10 mouse cellular contexts compared by ENCODE assay signal in the genomic region with DNA sequence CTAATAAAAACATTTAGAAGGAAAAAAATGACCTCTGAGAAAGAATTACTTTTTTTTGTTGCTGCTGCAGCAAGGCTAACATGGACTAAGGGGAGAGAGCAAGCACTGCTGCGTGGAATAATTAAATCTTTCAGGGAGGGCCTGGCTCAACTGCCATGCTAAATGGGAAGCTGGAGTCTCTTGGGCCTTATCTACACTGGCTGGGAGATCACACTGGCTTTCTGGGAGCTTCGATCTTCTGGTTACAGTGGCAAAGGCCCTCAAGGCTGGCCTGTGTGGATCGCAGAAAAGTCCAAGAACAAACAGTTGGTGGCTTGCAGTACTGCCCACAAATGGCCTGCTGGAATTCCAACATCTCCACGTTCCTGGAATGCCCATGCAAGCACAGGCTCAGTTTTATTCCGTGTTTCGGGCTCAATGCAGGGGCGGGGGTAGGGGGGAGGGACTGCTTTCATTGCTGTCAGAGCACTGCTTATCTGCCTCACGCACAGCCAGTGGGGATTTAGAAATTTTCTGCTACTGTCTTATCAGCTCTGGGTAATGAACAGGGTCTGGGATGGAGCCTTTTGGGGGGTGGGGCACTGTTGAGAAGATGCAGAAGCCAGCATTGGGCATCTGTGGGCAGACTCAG.
DNase-seq lines count a peak whose midpoint lies in the region; ATAC-seq and TF ChIP-seq lines count a peak whose summit lies in the region.
"Had no signal": no experiment of that assay in that cellular context is flagged by ENCODE, and none has a peak within 500 bp of the region (broad histone marks: within the 10 kb centered on the region; RNA-seq: fewer than 3 reads in every experiment).

No protein-coding gene starts in this region.

- no peaks in the 10 kb centered on the region for H3K9me3 ChIP-seq in intestine, embryonic 15.5 days
- no peaks in the 10 kb centered on the region for H3K9me3 ChIP-seq in intestine, postnatal 0 days (ENCODE audit: control insufficient read depth)
- H3K9me3 ChIP-seq in embryonic facial prominence, embryonic 10.5 days, result no peaks in the 10 kb centered on the region
- no peaks in the 10 kb centered on the region for H3K9me3 ChIP-seq in hindbrain, embryonic 12.5 days (replicated peaks)
- H3K9me3 ChIP-seq in midbrain, embryonic 16.5 days (replicated peaks; ENCODE audit: control insufficient read depth, low read length, poor library complexity, severe bottlenecking), result no peaks in the 10 kb centered on the region

- H3K9ac ChIP-seq in intestine, embryonic 15.5 days, result no peak overlapping the region
- H3K9ac ChIP-seq in intestine, postnatal 0 days (ENCODE audit: low read depth, low read length), result no peak overlapping the region
- no peak overlapping the region for H3K9ac ChIP-seq in hindbrain, embryonic 12.5 days
- H3K9ac ChIP-seq in midbrain, embryonic 16.5 days (ENCODE audit: low read depth, low read length), result no peak overlapping the region

- peaks cover 34% of the 10 kb centered on the region for H3K4me1 ChIP-seq in intestine, embryonic 15.5 days (replicated peaks)
- H3K4me1 ChIP-seq in intestine, postnatal 0 days (replicated peaks; ENCODE audit: control insufficient read depth, insufficient read depth, low read length), result no peaks in the 10 kb centered on the region; the same call in 1 of the 2 replicates
- H3K4me1 ChIP-seq in embryonic facial prominence, embryonic 10.5 days, result peaks cover 84% of the 10 kb centered on the region
- peaks cover 82% of the 10 kb centered on the region for H3K4me1 ChIP-seq in hindbrain, embryonic 12.5 days
- H3K4me1 ChIP-seq in midbrain, embryonic 16.5 days (ENCODE audit: control insufficient read depth, insufficient read depth, low read length), result peaks cover 57% of the 10 kb centered on the region

- 35% methylated on average over 8 of the region's 8 CpGs for WGBS in intestine, embryonic 15.5 days
- 45% methylated on average over 8 of the region's 8 CpGs for WGBS in intestine, postnatal 0 days
- 47% methylated on average over 8 of the region's 8 CpGs for WGBS in embryonic facial prominence, embryonic 10.5 days
- 17% methylated on average over 8 of the region's 8 CpGs for WGBS in hindbrain, embryonic 12.5 days
- WGBS in midbrain, embryonic 16.5 days, result 19% methylated on average over 8 of the region's 8 CpGs

- 0 out of 2 replicates have a peak, but pooled peaks have one; percentile 8 for ATAC-seq in intestine, embryonic 15.5 days
- ATAC-seq in intestine, postnatal 0 days, result no peak
- no peak for ATAC-seq in hindbrain, embryonic 12.5 days (ENCODE audit: low FRiP score)
- ATAC-seq in midbrain, embryonic 16.5 days, result peak; percentile 59

- no peaks in the 10 kb centered on the region for H3K27me3 ChIP-seq in intestine, embryonic 15.5 days (replicated peaks)
- H3K27me3 ChIP-seq in intestine, postnatal 0 days (replicated peaks; ENCODE audit: control insufficient read depth, insufficient read depth, low read length), result no peaks in the 10 kb centered on the region
- H3K27me3 ChIP-seq in embryonic facial prominence, embryonic 10.5 days (replicated peaks; ENCODE audit: low read depth, poor library complexity, severe bottlenecking), result no peaks in the 10 kb centered on the region
- H3K27me3 ChIP-seq in hindbrain, embryonic 12.5 days, result no peaks in the 10 kb centered on the region
- no peaks in the 10 kb centered on the region for H3K27me3 ChIP-seq in midbrain, embryonic 16.5 days (ENCODE audit: control insufficient read depth, insufficient read depth, low read depth, low read length)
- H3K27me3 ChIP-seq: CH12.LX had no signal

- no peak for DNase-seq in embryonic facial prominence, embryonic 10.5 days (ENCODE audit: low spot score)
- DNase-seq in thymus, postnatal 4 days, result no peak
- no peak for DNase-seq in layer of hippocampus, adult 9-11 months
- DNase-seq in spleen, postnatal 14 days (ENCODE audit: low spot score in 2 of 2), result no peak
- DNase-seq: cerebellum, adult 9-11 months had no signal

- H3K4me3 ChIP-seq in intestine, embryonic 15.5 days (replicated peaks), result no peak overlapping the region
- H3K4me3 ChIP-seq in intestine, postnatal 0 days (ENCODE audit: low read depth, low read length), result no peak overlapping the region
- H3K4me3 ChIP-seq in embryonic facial prominence, embryonic 10.5 days, result no peak overlapping the region
- no peak overlapping the region for H3K4me3 ChIP-seq in hindbrain, embryonic 12.5 days
- no peak overlapping the region for H3K4me3 ChIP-seq in midbrain, embryonic 16.5 days (ENCODE audit: low read depth, low read length)

- H3K36me3 ChIP-seq in intestine, embryonic 15.5 days, result no peaks in the 10 kb centered on the region
- H3K36me3 ChIP-seq in intestine, postnatal 0 days (ENCODE audit: control insufficient read depth, insufficient read depth), result no peaks in the 10 kb centered on the region
- no peaks in the 10 kb centered on the region for H3K36me3 ChIP-seq in embryonic facial prominence, embryonic 10.5 days (replicated peaks)
- no peaks in the 10 kb centered on the region for H3K36me3 ChIP-seq in hindbrain, embryonic 12.5 days
- no peaks in the 10 kb centered on the region for H3K36me3 ChIP-seq in midbrain, embryonic 16.5 days (ENCODE audit: control insufficient read depth, insufficient read depth, low read length)

- no peak overlapping the region for H3K27ac ChIP-seq in intestine, embryonic 15.5 days
- no peak overlapping the region for H3K27ac ChIP-seq in intestine, postnatal 0 days (ENCODE audit: low read depth, low read length)
- H3K27ac ChIP-seq in embryonic facial prominence, embryonic 10.5 days (replicated peaks), result peak overlapping the region; percentile 70
- H3K27ac ChIP-seq in hindbrain, embryonic 12.5 days, result peak overlapping the region; percentile 97
- H3K27ac ChIP-seq in midbrain, embryonic 16.5 days (ENCODE audit: low read length), result peak overlapping the region; percentile 76

- H3K4me2 ChIP-seq in intestine, embryonic 15.5 days (replicated peaks), result no peak overlapping the region
- H3K4me2 ChIP-seq in intestine, postnatal 0 days (replicated peaks; ENCODE audit: low read depth), result no peak overlapping the region
- no peak overlapping the region for H3K4me2 ChIP-seq in hindbrain, embryonic 12.5 days (replicated peaks)
- H3K4me2 ChIP-seq in midbrain, embryonic 16.5 days (ENCODE audit: low read length), result no peak overlapping the region

- no peak for TF ChIP-seq CTCF in intestine, postnatal 0 days (IDR thresholded peaks at IDR 0.05; ENCODE audit: low read depth)

Comparison
In these comparisons a context has a peak if more than half of its experiments do, and no peak if none do; other contexts are left out.
1. ATAC-seq: peak in intestine, embryonic 15.5 days (single experiment) and midbrain, embryonic 16.5 days (single experiment); none in intestine, postnatal 0 days (single experiment) and hindbrain, embryonic 12.5 days (single experiment).
2. H3K27ac ChIP-seq: peak in embryonic facial prominence, embryonic 10.5 days (single experiment), hindbrain, embryonic 12.5 days (single experiment) and midbrain, embryonic 16.5 days (single experiment); none in intestine, embryonic 15.5 days (single experiment) and intestine, postnatal 0 days (single experiment).